Mouse (Mus musculus): ENCODE results near the gene Ccdc82. TPM values are rescaled to one million over a fixed set of nuclear protein-coding genes. Genes with fewer than 3 reads are reported as not detected.

Ccdc82 gene
- total RNA-seq, 2 experiments from 2014 or later, result 13.2 to 13.3 TPM

DNA sequence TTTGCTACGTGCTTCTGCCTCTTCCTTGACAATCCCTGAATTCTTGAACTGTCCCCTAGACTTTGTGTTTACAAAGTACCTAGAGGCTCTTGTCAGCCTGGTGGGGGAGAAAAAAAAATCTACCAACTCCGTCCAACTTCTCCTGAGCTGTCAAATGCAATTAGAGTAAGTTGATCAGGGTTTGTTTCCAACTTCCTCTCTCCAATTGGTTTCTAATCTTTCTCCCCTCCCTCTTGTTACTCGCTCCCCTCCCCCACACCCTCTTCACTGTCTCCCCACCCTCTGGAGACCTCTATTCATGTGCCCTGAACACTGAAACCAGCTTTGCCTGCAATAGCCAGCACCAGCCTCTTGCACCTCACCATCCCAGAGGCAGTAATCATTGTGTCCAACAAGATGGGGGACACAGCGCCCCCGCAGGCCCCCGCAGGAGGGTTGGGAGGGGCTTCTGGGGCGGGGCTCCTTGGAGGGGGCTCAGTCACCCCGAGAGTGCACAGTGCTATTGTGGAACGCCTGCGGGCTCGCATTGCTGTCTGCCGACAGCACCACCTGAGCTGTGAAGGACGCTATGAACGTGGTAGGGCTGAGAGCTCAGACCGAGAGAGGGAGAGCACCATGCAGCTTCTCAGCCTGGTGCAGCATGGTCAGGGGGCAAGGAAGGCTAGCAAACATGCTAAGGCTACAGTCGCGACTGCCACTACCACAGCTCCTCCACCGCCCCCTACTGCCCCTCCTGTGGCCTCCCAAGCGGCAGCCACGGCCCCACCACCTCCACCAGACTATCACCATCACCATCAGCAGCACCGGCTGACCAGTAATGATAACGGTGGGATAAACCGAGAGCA lies 51.1 kb downstream of the Ccdc82 start, which contains the start of gene Maml2:
Maml2 (plus strand) TSS at position 290 of the 845 bp plus-strand sequence.
- DNase-seq (ENCODE audit: low spot score in 2 of 2), result peak; percentile 24 to 30
- intact Hi-C loops (cut with DNase I), result loop anchor here (2.0 to 5.0 kb wide), 2 partner anchors 171 to 419 kb away; no protein-coding TSS in a partner anchor

DNA sequence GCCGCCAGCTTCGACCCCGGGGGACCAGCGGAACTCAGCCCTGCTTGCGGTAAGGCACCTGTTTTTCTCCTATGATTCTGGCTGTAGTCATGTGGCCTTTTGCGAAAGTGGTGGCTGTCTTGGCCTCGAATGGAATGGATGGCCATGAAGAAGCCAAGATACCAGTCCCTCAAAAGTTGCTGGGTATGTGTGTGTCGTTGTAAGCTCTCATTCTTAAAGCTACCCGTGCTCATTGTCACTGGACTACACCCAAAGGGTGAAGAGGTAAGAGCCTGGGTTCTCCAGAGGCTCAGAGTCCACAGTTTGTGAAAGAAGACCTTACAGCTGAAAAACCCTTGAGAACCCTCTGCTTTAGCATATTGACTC lies 51.7 kb downstream of the Ccdc82 start:
- intact Hi-C loops (cut with DNase I), result loop anchor here (5.0 kb wide), 1 partner anchor 419 kb away; no protein-coding TSS in a partner anchor

DNA sequence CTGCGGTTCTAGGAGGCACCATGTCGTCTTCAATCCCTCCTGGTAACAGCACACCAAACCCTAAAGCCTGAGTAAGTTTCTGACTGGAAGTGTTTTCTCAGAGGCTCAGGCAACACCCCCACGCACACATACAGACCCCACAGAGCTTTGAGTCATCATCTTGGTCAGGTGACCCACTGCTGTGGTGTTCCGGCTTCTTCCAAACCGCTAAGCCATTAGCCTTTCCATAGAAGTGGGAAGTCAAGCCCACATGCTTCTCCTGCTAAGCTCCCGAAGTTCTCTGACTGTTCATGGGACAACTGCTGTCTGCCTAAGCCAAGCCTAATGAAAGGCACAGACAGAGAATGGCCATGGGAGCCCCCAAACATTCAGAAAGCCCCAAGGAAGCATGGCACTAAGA lies 52.4 kb downstream of the Ccdc82 start:
- DNase-seq (ENCODE audit: low spot score in 2 of 2), result peak in 1 of 2 experiments; percentile 35

More for the DNA sequence above, 51.7 kb downstream of the Ccdc82 start:
- no peak for DNase-seq (ENCODE audit: low spot score in 2 of 2)

DNA sequence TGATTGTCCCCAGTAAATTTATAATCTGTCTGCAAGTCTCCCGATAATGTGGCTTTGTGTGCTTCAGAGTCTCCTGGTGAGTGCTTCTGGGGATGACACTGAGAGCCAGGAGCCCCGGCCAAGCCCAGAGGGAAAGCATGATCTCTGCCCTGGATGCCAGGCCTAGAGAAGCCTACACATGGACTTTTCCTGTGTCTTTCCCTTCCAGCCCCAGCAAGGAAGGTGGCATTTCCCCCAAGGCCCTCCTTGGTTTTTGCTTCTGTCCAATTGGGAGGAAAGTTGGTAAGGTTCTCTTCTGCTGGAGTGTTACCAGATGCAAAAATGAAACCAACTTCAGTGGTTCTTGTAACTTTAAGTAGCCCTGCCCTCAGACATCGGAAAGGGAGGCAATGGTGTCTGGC lies 53.3 kb downstream of the Ccdc82 start:
- peak in 1 of 2 experiments; percentile 20 for DNase-seq (ENCODE audit: low spot score in 2 of 2)
- intact Hi-C loops (cut with DNase I), result no loop called here

More for the DNA sequence above, 52.4 kb downstream of the Ccdc82 start:
- intact Hi-C loops (cut with DNase I), result loop anchor here (5.0 kb wide), 1 partner anchor 418 kb away; no protein-coding TSS in a partner anchor

DNA sequence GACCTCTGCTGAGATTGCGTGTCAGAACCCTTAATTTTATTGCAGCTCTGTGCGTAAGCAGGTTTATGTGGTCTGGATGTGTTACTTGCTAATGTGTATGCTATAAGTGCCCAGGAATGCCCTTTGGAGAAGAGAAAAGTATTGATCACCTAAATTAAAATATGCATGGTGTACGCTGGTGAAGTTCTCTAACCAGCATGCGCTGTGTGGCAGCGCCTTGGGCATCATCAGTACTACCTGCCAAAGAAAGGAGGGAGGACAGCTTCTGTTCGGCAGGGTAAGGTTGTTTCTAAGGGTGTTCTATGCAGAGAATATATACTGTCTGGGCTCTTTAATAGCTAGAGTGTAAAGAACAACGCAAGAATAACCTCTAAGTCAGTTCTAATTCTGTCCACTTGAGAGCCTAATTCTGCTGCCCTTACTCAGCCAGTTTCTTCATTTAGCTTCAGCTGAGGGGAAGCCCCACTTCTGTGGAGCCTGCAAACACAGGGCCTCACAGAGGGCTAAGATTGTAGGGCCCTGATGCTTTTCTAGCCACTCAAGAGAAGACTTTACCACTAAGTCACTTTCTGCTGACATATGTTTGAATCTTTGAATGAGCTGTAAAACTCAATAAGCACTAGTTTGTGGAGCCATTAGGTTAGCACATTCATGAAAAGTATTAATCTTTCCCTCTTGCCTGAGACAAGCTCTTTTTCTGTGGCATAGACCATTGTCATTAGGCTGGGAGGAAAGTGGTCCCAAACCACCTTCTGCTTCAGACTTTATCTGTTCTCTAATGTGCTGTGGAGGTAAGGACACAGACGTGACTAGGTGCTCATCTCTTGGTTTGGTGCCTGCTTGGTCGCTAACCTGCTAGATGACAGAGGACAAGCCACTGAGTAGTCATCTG lies 54.4 kb downstream of the Ccdc82 start:
- intact Hi-C loops (cut with DNase I), result no loop called here
- DNase-seq (ENCODE audit: low spot score in 2 of 2), result no peak

DNA sequence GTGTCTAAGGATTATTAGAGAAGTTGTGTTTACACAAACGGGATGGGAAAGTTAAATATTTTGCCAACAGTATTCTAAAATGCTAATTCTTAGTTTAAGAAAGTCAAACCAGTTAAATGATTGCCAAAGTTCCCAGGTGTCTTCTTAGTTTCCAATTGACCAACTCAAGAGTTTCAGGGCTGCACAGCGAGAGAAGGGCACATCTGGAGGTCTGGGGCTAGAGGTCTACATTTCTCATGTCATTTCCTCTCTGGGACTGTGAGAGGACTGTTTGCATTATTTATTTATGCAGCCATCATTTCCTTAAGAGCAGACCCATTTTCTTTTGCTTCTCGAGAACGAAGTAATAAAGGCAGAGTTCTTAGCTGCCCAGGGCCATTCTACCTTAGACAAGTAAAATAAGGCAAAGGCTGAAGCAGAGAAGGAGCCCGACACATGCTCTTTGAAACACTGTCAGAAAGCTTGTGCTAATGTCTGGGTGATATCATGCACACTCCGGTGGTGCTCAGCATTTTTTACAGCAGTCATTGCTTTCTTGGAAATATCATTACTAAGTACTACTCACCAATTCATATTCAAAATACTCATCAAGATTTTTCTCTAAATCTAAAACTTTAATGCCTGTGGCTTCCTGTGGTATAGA lies 55.5 kb downstream of the Ccdc82 start:
- no peak for DNase-seq (ENCODE audit: low spot score in 2 of 2)
- intact Hi-C loops (cut with DNase I), result no loop called here

DNA sequence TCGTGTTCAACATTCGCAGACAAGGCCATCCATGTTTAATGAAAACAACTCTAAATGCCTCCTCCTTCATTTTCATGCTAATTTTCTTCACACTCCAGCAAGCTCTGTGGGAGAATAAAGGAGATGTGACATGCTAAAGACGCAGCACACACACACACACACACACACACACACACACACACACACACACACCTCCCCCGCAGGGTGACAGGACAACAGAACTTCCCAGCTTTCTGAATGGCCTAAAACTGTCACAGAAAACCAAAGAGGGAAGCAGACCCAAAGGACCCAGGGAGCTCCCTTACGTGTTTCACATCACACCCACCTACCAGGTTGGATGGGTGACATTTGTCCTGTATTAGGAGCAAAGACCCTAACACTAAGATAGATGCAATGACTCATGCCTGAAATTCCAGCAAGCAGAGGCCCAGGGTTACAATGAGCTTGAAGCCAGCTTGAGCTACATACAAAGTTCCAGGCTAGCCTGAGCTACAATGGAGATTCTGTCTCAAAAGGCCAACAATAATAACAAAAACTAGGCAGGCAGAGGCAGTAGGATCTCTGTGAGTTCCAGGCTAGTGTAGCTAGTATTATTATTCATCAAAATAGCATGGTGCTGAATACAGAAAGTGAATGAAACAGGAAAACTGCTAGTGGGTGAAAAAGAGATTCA lies 56.5 kb downstream of the Ccdc82 start:
- intact Hi-C loops (cut with DNase I), result no loop called here
- no peak for DNase-seq (ENCODE audit: low spot score in 2 of 2)

DNA sequence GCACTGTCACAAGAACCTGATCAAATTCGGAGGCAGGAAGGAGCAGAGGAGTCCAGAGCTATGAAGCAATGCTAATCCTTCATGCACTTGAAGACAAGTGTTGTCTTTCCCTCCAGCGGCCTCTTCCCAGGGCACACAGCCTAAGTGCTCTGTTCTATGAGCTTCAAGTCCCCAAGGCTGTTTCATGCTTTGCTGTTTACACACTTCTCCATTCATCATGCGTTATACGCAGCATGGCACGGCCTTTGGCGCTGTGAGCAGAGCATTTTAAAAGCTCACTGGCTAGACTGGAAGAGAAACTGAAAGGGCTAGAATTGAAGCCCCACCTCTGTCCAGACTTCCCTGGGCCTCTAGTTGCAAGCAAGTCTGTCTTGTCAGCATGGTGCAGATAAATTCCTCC lies 57.2 kb downstream of the Ccdc82 start:
- intact Hi-C loops (cut with DNase I), result no loop called here

DNA sequence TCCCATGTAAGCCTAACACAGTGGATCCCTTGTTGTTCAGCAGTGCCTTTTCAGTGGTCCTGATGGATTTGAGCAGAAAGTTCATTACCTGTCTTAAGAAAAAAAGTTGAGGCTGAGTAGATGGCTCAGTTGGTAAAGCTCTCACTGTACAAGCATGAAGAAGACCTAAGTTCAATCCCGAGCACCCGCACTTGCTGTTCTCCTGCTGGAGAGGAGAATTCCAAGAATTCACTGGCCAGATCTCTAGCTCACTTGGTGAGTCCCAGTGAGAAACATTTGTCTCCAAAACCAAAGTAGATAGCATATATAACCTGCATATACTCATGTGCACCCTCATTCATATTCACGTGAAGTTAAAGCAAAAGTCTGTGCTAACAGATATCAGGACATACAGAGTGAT lies 59.7 kb downstream of the Ccdc82 start:
- no peak for DNase-seq (ENCODE audit: low spot score in 2 of 2)
- intact Hi-C loops (cut with DNase I), result no loop called here

More for the DNA sequence above, 57.2 kb downstream of the Ccdc82 start:
- DNase-seq (ENCODE audit: low spot score in 2 of 2), result no peak

DNA sequence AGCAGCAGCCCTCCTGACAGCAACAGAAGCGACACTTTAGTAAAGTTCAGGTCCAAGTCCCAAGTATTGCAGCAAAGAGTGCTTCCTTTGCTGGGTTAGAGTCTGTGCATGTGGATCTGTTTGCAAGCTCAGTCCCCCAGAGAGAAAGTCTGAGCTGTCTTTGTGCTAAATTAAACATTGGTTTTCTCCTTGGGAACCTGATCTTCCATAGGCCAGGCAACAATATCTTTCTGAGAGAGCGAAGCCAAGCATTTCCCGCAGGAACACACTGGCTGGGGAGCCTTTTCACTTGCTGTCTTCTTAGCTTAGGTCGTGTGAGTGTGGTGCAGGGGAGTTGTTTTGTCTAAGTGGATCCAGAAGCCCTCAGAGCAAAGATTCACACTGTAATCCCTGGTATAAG lies 60.5 kb downstream of the Ccdc82 start:
- DNase-seq (ENCODE audit: low spot score in 2 of 2), result no peak
- intact Hi-C loops (cut with DNase I), result no loop called here

DNA sequence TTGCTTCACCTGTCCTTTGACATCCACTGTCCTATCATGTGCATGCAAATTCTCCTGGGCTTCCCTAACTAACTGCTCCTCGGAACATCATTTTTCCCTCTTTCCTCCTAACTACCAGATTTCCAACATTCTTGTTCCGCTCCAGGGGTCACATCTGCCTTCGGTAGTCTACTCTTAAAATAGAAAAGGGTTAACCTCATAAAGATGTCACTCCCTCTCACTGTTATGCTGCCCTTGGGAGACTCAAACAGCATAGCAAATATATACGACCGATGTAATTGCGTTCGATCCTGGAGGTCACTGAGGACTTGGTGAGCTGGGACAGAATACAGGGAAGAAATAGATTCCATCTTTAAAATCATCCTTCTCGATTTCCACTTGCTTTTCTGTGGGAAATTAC lies 62.0 kb downstream of the Ccdc82 start:
- no peak for DNase-seq (ENCODE audit: low spot score in 2 of 2)
- intact Hi-C loops (cut with DNase I), result no loop called here

DNA sequence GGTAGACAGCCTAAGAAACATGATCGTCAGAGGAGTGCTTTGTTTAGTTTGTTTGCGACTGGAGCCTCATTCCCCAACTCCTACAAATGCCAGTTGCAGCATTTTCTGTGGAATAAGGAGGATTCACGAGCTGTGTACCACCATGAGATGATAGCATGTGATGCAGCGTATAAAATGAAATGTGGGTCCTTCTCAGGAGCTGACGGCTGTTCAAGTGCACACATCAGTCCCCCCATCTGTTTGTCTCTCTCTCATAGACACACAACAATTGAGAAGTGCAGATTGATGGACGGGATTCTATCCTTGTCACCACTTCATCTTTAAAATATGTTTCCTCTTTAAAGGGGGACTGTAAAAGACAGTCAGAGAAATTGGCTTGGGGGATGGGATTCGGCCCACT lies 63.1 kb downstream of the Ccdc82 start:
- intact Hi-C loops (cut with DNase I), result no loop called here
- DNase-seq (ENCODE audit: low spot score in 2 of 2), result no peak

DNA sequence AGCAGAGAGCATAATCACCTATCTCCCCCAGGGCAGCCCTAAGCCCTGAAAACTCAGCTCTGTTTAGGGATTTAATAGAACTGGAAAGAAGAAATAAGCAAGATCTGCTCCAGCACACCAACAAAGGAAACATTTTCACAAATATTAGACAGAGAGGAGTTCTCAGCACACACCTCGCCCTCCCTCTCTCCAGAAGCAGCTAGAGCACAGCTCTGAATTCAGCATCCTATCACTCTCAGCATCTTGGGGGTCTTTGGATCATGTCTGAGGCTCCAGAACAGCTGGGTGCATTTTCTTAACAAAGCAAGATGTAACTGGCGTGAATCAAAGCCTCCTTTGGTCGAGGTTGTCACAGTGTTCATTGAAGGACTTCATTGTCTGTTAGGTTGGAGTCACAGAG lies 63.5 kb downstream of the Ccdc82 start:
- intact Hi-C loops (cut with DNase I), result no loop called here
- no peak for DNase-seq (ENCODE audit: low spot score in 2 of 2)

DNA sequence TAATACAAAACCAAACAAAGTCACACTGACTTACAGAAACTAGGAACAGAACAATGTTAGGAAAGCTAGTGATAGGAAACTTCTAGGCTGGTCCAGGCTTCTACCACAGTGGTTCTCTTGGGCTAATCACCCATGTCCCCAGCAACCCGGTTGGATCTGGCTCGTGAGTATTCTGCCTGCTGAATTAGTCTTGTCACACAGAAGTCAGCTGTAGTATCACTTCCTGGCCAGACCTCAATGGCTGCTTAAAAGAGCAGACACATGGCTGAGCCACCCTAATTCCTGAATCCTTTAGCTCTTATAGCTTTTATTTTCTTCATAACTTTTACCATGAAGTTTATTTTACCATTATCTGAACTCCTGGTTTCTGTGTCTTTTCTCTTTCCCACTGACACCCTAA lies 64.3 kb downstream of the Ccdc82 start:
- intact Hi-C loops (cut with DNase I), result no loop called here
- DNase-seq (ENCODE audit: low spot score in 2 of 2), result no peak

DNA sequence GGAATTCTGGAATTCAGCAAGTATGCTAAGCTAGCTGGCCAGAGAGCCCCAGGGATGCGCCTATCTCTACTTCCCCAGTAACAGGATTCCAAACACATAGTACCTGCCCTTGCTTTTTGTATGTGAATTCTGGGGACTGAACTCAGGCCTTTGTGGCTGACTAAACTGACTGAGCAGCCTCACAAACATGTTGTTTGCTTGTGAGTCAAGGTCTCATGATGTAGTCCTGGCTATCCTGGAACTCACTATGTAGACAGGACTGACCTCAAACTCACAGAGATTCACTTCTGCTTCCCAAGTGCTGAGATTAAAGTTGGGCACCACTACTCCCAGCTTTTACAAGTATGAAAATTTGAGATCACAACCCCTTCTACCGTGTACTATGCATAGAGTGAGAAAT lies 67.2 kb downstream of the Ccdc82 start:
- intact Hi-C loops (cut with DNase I), result no loop called here
- no peak for DNase-seq (ENCODE audit: low spot score in 2 of 2)

DNA sequence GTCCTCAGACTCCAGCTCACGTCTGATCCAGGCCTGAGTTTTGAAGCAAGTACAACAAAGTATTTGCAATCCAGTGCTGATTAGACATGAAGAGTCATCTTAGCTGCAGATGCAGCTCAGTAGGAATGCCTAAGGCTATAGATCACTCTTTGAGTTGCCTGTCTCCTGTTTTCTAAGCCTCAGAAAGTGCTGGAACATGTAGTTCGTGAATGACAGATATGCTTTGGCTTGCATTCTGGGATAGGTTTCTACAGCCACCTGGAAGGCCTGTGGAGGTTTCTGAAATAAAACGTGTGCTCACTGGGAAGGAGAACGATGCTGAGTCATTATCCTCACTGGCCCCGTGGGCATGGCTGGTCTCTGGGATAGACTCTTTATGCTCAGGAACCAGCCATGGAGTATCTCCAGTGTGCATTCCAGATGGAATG lies 67.8 kb downstream of the Ccdc82 start:
- DNase-seq (ENCODE audit: low spot score in 2 of 2), result peak in 1 of 2 experiments; percentile 28
- intact Hi-C loops (cut with DNase I), result no loop called here

DNA sequence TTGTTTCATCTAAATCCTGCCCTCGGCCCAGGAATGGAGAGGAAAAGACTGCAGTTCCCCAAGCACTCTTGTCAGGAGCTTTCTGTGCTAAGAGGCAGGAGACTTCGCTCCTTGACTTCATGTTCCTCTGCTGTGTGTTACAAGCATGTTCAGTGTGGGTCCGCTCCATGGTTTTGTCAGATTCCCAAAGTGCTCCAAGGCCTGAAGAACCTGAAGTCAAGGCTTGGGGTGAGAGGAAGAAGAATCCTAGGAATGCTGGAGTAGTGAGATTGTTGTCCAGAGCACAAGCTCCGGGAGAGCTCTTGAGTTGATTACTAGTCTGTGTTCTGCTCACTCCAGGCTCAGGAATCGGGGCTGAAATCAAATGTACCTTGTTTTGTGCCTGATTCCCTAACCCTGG lies 68.6 kb downstream of the Ccdc82 start:
- DNase-seq (ENCODE audit: low spot score in 2 of 2), result no peak
- intact Hi-C loops (cut with DNase I), result no loop called here

DNA sequence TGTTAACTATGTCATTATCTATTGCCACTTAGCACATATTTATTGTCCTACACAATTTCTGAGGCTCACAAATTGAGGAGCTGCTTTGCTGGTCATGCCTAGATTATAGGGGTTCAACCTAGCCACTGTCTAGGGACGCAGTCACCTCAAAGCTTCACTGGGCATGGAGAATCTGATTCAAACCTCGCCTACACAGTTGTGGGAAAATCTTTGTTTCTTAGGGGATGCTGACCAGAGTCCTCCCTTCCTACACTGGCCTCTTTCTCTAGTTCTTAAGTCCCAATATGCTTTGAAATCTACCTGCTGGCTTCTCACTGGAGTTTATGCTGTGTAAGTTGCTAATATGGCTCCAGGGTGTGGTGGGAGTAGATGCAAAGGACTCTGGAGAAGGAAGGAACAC lies 72.8 kb downstream of the Ccdc82 start:
- intact Hi-C loops (cut with DNase I), result no loop called here
- DNase-seq (ENCODE audit: low spot score in 2 of 2), result no peak

DNA sequence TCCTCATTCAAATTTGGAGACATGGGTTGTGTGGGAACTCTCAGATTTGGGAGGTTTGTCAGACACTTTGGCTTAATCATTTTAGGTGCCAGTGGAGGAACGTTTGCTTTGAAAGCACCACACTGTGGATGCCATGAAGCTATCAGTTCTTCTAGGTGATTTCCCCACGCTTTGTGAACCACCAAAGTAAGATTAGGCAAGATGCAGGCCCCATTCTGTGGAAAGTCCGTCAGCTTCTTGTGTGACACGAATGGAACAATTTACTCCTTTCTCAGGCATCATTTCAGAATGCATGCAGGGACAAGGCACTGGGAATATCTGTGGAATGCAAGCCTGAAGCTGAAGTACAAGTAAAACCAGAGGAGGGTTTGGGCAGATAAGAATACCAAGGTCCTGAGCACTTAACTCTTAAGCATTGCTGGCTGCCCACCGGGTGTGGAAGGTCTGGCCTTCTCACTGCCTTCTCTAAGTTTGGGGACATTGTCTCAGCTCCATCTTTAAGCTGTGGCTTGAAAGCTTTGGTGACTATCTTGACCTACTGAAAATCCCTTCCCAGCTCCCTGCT lies 74.1 kb downstream of the Ccdc82 start:
- DNase-seq (ENCODE audit: low spot score in 2 of 2), result no peak
- intact Hi-C loops (cut with DNase I), result no loop called here

Data from left cerebral cortex, postnatal 25 days (tissue).